Mouse (Mus musculus) gonadal fat pad, adult 2 months (tissue): ENCODE results near the gene Alad. TPM values are rescaled to one million over a fixed set of nuclear protein-coding genes. Genes with fewer than 3 reads are reported as not detected.
A peak's percentile ranks its signal among the peaks of the same experiment; 100 is the strongest.

Experiments
- DNase-seq: peaks from one replicate; pipeline ENCODE4 v3.0.0-alpha.2; 2012; ENCODE audit warnings: low read depth
- polyA plus RNA-seq: library from polyadenylated mRNA; depleted of rRNA; stranded (reverse); fragments of >200 nt; gene quantifications from 2 replicates; pipeline ENCODE4 v1.2.3, GENCODE M21; 2012

The Alad gene
- polyA plus RNA-seq, 1 experiment = 419 TPM

DNA sequence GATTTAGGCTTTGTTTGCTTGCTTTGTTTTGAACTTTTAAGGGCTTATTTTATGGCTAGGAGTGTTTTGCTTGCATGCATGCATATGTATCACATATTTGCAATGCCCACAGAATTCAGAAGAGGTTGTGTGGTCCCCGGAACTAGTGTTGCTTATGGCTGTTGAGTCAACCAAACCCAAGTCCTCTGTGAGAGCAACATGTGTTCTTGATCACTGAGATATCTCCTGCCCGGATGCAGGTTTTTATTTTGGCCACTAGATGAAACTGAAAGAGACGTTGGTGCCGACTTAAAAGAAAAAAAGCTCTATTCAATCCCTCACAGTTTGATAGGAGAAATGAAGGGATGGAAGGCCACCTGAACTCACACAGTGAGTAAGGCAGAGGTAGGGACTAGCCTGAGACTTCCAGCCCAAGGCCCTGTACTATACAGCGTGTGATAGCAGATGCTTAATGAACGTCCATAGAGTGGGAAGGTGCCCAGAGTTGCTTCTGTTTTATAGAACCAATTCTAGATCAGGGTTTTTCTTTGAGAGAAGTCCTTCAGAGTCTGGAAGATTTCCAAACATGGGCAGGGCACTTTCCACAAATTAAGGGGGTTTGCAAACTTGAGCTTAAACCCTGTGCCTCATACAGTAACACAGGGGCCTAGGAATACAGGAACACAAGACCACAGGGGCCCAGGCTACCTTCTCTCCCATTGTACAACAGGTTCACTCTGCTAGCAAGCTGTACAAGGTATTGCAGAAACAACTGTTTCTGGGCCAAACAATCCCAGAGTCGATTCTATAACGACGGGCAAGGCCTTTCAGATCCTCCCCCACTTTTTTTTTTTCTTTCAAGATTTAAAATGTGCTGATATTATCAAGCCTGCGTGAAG lies 1.9 kb downstream of the Alad start:
- peak; percentile 71 for DNase-seq

DNA sequence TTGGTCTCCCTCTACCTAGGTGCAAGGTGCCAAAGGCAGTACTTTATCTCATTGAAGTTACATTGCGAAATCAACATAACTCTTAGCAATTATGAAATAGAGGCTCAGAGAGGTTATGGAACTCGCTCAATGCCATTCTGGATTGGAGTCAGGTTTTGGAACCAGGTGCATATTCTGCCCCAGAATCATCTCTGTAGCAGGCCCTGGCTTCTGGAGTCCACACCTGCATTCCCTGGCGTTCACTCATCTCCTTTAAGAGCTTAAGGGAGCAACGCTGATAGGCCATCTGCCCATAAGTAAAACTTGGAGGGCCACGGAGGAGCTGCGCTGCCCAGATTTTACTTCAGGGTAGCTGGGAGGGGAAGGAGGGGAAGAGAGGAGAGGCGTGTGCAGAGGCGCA lies 2.7 kb downstream of the Alad start:
- peak; percentile 70 for DNase-seq

DNA sequence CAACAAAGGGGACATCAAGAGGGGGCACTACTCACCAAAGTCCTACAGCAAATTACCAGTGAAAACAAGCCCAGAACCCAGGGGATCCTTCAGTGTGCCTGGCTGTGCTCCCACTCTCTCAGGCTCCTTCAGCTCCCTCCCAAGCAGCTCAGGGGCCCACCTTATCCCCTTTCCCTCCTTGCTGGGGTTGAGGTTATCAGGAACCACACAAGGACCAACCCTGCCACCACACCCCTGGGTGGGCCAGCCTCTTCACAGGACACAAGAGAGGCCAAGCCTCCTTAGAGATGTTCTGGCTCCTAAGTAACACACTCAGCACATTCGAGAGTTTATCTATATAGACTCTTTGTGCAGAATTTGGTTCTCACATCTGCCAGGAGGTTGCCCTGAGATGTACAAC lies 3.1 kb downstream of the Alad start:
- DNase-seq = no peak

GRCm38 (mm10) chr4:62516079-62516478 lies 3.6 kb downstream of the Alad start:
- no peak for DNase-seq

DNA sequence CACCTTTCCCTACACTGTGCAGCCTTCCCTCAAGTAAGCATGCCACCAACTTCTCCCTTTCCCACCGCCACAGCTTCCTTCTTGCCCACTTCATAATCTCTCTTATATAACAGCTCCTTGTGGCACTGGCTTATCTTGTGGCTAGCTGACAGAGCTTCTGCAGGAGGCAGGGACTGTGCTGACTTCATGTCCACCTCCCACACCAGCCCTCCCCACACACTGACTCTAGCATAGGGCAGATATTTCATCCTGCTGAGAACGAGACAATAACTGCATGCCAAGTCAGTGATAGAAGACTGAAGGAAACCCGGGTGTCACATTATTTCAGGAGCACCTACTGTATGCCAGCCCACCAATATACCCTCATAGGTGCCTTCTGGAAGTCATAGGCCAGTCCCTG lies 4.2 kb downstream of the Alad start:
- DNase-seq = no peak

- DNase-seq = no peak
These were observed 4.7 kb downstream of the Alad start for GRCm38 (mm10) chr4:62514995-62515394.

DNA sequence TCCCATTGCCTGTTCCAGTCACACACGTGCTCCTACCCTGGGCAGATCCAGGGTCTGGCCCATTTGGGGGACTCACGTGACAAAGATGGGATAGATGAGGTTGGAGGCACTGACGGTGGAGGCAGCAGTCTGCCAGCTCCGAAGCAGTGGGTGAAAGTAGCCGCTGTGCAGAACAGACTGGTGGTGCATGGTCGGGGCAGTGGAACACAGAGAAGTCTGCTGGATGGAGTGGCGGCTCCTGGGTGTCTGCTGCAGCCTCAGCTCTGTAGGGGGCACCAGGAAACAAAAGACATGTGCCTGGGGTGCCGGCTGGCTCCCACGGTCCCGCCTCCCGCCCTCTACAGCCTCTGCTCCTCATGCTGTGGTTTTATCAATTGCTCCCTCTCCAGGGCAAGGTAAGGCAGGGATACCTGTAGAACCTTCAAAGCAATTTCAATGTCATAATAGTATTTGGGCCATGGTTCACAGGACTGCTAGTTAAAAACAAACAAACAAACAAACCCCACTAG lies 5.7 kb downstream of the Alad start:
- no peak for DNase-seq

GRCm38 (mm10) chr4:62509946-62510345 lies 9.8 kb downstream of the Alad start:
- DNase-seq = no peak

- DNase-seq = no peak
These were observed 10.9 kb downstream of the Alad start for GRCm38 (mm10) chr4:62508839-62509238.

GRCm38 (mm10) chr4:62506798-62507197 lies 12.9 kb downstream of the Alad start:
- no peak for DNase-seq

GRCm38 (mm10) chr4:62505991-62506390 lies 13.7 kb downstream of the Alad start:
- no peak for DNase-seq

DNA sequence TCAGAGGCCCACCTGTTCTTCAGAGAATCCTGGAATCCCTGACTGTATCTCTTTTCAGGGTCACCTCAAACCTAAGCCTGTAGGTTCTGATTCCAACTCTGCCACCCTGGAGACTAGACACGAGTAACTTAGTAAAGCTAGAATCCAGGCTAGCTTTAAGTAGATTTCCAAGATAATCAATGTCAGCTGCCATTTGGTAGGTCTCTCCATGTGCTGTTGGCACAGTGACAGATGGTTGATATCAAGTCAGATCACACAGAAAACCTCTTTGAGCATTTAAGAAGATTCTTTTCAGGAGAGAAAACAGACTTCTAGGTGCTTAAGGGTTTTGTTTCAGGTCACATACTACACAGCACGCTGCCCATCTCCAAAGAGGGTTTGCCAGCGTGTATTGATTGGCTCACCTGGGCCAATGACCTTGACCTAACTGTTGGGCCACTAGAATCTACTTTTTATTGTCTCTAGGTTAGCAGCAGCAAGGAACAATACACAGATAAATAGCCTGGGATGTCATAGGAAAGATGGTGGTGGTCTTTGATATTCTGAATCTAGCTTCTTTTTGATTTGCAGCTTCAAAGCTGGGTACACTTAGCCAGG lies 16.2 kb downstream of the Alad start, which contains the start of gene Hdhd3:
Gene Hdhd3, minus strand, starts transcription at position 94 of the 597 bp plus-strand sequence.
- DNase-seq = no peak

DNA sequence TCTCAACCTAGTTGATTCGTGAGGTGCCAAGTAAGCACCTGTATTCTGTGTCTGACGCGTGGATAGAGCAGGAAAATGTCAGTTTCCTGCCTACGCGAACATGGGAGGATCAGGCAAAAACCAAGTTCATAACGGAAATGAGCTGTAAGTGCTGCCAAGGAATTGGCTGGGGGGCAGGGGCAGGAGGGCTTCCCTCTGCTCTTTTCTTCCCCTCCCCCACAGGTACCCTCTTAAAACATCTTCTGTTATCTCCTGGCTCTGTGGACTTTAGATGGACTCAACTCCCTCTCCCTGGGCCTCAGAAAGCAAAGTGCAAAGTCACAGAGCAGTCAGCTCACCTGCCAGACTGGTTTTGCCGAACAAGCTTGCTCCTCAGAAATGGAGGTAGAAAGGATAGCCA lies 16.7 kb downstream of the Alad start:
- DNase-seq = no peak

GRCm38 (mm10) chr4:62501964-62502732 lies 17.6 kb downstream of the Alad start:
- no peak for DNase-seq

GRCm38 (mm10) chr4:62501534-62501933 lies 18.2 kb downstream of the Alad start:
- DNase-seq = no peak

GRCm38 (mm10) chr4:62500799-62501198 lies 18.9 kb downstream of the Alad start:
- no peak for DNase-seq

GRCm38 (mm10) chr4:62496815-62497214 lies 22.9 kb downstream of the Alad start:
- DNase-seq = peak; percentile 82

GRCm38 (mm10) chr4:62495946-62496345 lies 23.8 kb downstream of the Alad start:
- DNase-seq = no peak

DNA sequence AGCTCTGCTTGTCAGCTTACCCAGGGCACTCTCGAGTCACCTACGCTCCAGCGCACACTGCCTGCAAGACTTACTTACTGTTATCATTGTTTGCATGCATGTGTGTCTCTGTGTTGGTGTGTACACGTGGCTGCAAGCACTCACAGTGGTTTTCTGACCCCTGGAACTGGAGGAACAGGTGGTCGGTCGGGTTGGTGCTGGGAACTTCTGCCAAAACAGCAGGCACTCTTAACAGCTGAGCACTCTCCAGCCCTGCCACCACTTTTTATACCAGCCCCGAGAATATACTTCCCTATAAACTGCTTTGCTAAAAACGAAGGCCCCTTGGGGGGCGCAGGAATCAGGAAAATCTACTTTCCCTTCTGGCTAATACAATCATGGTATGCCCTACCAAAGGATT lies 25.5 kb downstream of the Alad start:
- DNase-seq = no peak

- no peak for DNase-seq
These were observed 27.0 kb downstream of the Alad start for GRCm38 (mm10) chr4:62492682-62493081.

DNA sequence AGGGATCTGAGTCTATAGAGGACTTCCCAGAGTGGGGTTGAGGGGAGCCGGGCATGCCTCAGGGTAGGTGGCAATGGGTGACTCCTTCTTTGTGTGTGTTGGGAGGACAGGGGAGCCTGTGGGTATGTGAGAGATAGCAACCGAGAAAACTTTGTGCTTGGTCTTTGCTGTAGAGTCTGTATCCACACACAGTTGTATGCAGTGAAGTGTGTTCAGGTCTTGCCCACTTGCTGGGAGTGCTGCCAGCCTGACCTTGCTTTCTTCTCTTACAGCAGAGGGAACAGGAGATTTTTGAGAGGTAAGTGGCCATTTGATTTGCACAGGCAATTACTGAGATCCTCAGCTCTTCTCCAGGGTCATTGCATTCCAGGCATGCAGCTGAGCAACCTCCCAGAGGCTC lies 31.8 kb downstream of the Alad start:
- no peak for DNase-seq

DNA sequence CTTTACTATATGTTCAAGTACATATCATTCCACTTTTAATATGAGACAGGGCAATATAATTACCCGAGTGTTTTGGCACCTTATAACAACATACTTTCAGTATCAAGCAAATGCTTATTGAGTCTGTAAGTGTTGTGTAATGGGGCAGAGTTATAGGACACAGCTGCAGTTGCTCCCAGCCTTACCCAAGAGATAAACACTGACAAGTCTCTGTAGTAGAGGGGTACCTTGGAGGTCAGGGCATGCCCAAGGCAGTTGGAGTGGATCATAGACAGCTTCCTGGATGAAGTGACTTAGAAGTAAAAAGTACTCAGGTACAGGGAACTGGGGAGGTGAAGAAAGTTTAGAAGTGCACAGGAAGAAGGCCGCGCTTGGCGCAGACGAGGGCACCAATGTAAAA lies 32.5 kb downstream of the Alad start:
- no peak for DNase-seq
